Mouse (Mus musculus): ENCODE results near the gene 5031439G07Rik. TPM values are rescaled to one million over a fixed set of nuclear protein-coding genes. Genes with fewer than 3 reads are reported as not detected.
"Not testable (repeated sequence)": the region's sequence is repeated elsewhere in the genome, so short reads cannot be mapped to it uniquely, and the experiment has no call there.

The 5031439G07Rik gene
- total RNA-seq, 2 experiments from 2014 or later: 102 to 128 TPM

GRCm38 (mm10) chr15:84958331-84958730 is 30.0 kb downstream of the 5031439G07Rik start:
- no peak for DNase-seq (ENCODE audit: low spot score in 2 of 2)

GRCm38 (mm10) chr15:84957851-84958250 is 30.5 kb downstream of the 5031439G07Rik start:
- DNase-seq (ENCODE audit: low spot score in 2 of 2): peak; percentile 74 to 76

GRCm38 (mm10) chr15:84953259-84953658 is 35.1 kb downstream of the 5031439G07Rik start:
- DNase-seq (ENCODE audit: low spot score in 2 of 2): no peak

GRCm38 (mm10) chr15:84950053-84950452 is 38.3 kb downstream of the 5031439G07Rik start:
- no peak for DNase-seq (ENCODE audit: low spot score in 2 of 2)

GRCm38 (mm10) chr15:84948990-84949389 is 39.4 kb downstream of the 5031439G07Rik start:
- DNase-seq (ENCODE audit: low spot score in 2 of 2): no peak

GRCm38 (mm10) chr15:84944319-84944718 is 44.0 kb downstream of the 5031439G07Rik start:
- no peak for DNase-seq (ENCODE audit: low spot score in 2 of 2)

- DNase-seq (ENCODE audit: low spot score in 2 of 2): peak; percentile 53 to 64
Measured at GRCm38 (mm10) chr15:84942647-84943285, 45.6 kb downstream of the 5031439G07Rik start.

- DNase-seq (ENCODE audit: low spot score in 2 of 2): no peak
Measured at GRCm38 (mm10) chr15:84940102-84940501, 48.2 kb downstream of the 5031439G07Rik start.

- peak in 1 of 2 experiments; percentile 47 for DNase-seq (ENCODE audit: low spot score in 2 of 2)
Measured at GRCm38 (mm10) chr15:84934901-84935300, 53.5 kb downstream of the 5031439G07Rik start.

GRCm38 (mm10) chr15:84932351-84932750 is 56.0 kb downstream of the 5031439G07Rik start:
- no peak for DNase-seq (ENCODE audit: low spot score in 2 of 2)

GRCm38 (mm10) chr15:84925495-84926018 is 62.8 kb downstream of the 5031439G07Rik start:
- no peak for DNase-seq (ENCODE audit: low spot score in 2 of 2)

GRCm38 (mm10) chr15:84924781-84925315 is 63.5 kb downstream of the 5031439G07Rik start:
- DNase-seq (ENCODE audit: low spot score in 2 of 2): no peak

GRCm38 (mm10) chr15:84923508-84924181 is 64.7 kb downstream of the 5031439G07Rik start:
- DNase-seq (ENCODE audit: low spot score in 2 of 2): no peak

- peak; percentile 100 for DNase-seq (ENCODE audit: low spot score in 2 of 2)
Measured at GRCm38 (mm10) chr15:84922884-84923507, 65.4 kb downstream of the 5031439G07Rik start, which contains the start of gene Nup50. Gene Nup50, plus strand, starts transcription at chr15:84923411.

- DNase-seq (ENCODE audit: low spot score in 2 of 2): no peak
Measured at GRCm38 (mm10) chr15:84919938-84920337, 68.4 kb downstream of the 5031439G07Rik start, which contains the start of gene Gm29666. Gene Gm29666, minus strand, starts transcription at chr15:84920038.

GRCm38 (mm10) chr15:84913201-84913600 is 75.2 kb downstream of the 5031439G07Rik start:
- DNase-seq (ENCODE audit: low spot score in 2 of 2): peak in 1 of 2 experiments; percentile 21

- no peak for DNase-seq (ENCODE audit: low spot score in 2 of 2)
Measured at GRCm38 (mm10) chr15:84903843-84904385, 84.4 kb downstream of the 5031439G07Rik start.

GRCm38 (mm10) chr15:84898077-84898476 is 90.3 kb downstream of the 5031439G07Rik start:
- DNase-seq (ENCODE audit: low spot score in 2 of 2): peak; percentile 18 to 29

- no peak for DNase-seq (ENCODE audit: low spot score in 2 of 2)
Measured at GRCm38 (mm10) chr15:84896664-84897063, 91.7 kb downstream of the 5031439G07Rik start.

GRCm38 (mm10) chr15:84896216-84896615 is 92.1 kb downstream of the 5031439G07Rik start:
- DNase-seq (ENCODE audit: low spot score in 2 of 2): not testable (repeated sequence)
